In the genomic region with DNA sequence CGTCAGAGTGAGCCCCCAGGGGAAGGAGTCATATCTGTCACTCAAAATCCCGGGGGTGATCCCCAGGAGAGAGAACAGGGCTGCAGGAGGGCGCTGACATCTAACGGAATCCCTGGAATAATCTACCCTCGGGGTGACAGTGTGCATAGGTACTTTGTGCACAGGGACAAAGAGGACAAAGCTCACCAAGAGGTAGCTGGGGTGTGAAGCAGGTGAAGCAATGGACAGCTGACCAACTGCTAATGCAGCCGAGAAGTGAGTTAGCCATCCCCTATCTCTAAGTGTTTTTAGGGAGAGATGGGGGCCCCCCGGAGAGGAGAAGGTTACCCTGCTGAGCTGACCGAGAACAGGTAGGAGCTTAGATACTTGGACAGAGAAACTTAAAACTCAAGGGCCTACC, we compare ENCODE assay signal across 8 mouse cellular contexts. TPM values are rescaled to one million over a fixed set of nuclear protein-coding genes. Genes with fewer than 3 reads are reported as not detected.
DNase-seq lines count a peak whose midpoint lies in the region; ATAC-seq and TF ChIP-seq lines count a peak whose summit lies in the region.

No protein-coding gene starts in this region.

- H3K4me3 ChIP-seq in thymus, adult 2 months (ENCODE audit: control insufficient read depth, insufficient read depth, low read length) = peak overlapping the region; percentile 93
- H3K4me3 ChIP-seq in limb, embryonic 15.5 days = peak overlapping the region; percentile 97

- H3K27me3 ChIP-seq in thymus, adult 2 months (ENCODE audit: control insufficient read depth, insufficient read depth, low read length) = no peaks in the 10 kb centered on the region
- H3K27me3 ChIP-seq in limb, embryonic 15.5 days = no peaks in the 10 kb centered on the region

- H3K36me3 ChIP-seq in thymus, adult 2 months (ENCODE audit: control insufficient read depth, insufficient read depth, low read length) = no peaks in the 10 kb centered on the region; the same call in 1 of the 2 replicates
- H3K36me3 ChIP-seq in limb, embryonic 15.5 days = peaks cover 38% of the 10 kb centered on the region

- no peak for TF ChIP-seq CTCF in thymus, adult 2 months (IDR thresholded peaks at IDR 0.05; ENCODE audit: borderline replicate concordance, control insufficient read depth, extremely low read depth, insufficient read depth, low read length, poor library complexity)

- H3K27ac ChIP-seq in thymus, adult 2 months (ENCODE audit: control insufficient read depth, insufficient read depth, low read length) = no peak overlapping the region
- H3K27ac ChIP-seq in limb, embryonic 15.5 days = peak overlapping the region; percentile 82; the same call in 1 of the 2 replicates

- peak; percentile 25 for DNase-seq in cerebellum, adult 9-11 months
- DNase-seq in cerebellum, adult 8-10 months = no peak
- DNase-seq in thymus, adult 2 months = no peak
- DNase-seq in thymus, postnatal 0 days (ENCODE audit: low spot score) = no peak
- DNase-seq in right cerebral cortex, postnatal 14 days = no peak
- DNase-seq in gastrocnemius, postnatal 25 days = no peak
- DNase-seq in T-cell, adult 2 months (ENCODE audit: low spot score) = no peak

- no peak for ATAC-seq in limb, embryonic 15.5 days (ENCODE audit: insufficient number of reproducible peaks, low FRiP score, low TSS enrichment, low read depth)

- 52% methylated on average over 8 of the region's 8 CpGs for WGBS in thymus, adult 2 months
- WGBS in limb, embryonic 15.5 days = 20% methylated on average over 8 of the region's 8 CpGs

- peak overlapping the region; percentile 86 for H3K9ac ChIP-seq in limb, embryonic 15.5 days

- H3K4me2 ChIP-seq in limb, embryonic 15.5 days = peak overlapping the region; percentile 75

- H3K9me3 ChIP-seq in limb, embryonic 15.5 days = no peaks in the 10 kb centered on the region

- TF ChIP-seq POLR2A in thymus, adult 2 months (IDR thresholded peaks at IDR 0.05; ENCODE audit: control insufficient read depth, extremely low read depth, insufficient read depth, low read length, poor library complexity) = no peak

- peaks cover 19% of the 10 kb centered on the region for H3K4me1 ChIP-seq in thymus, adult 2 months (replicated peaks; ENCODE audit: control insufficient read depth, insufficient read depth, low read length)
- peaks cover 19% of the 10 kb centered on the region for H3K4me1 ChIP-seq in limb, embryonic 15.5 days

RNA-seq across cellular contexts. Expression of a gene that starts 1.5 kb away (rescaled TPM):
- polyA plus RNA-seq in thymus, adult 2 months (2012; rRNA removed) = 27.7 and 33.1 TPM in 2 replicates
- 6.6 and 7.0 TPM in 2 replicates for polyA plus RNA-seq in thymus, postnatal 0 days (2015; fragmentation: Nextera tagmentation; extraction: Ambion mirVana)
- polyA plus RNA-seq in limb, embryonic 15.5 days (2015; fragmentation: Nextera tagmentation; extraction: Ambion mirVana) = 11.5 and 11.7 TPM in 2 replicates
- total RNA-seq in gastrocnemius, postnatal 25 days (2021) = 1 to 10 TPM; 8.4 to 9.4 TPM

RNA-seq across cellular contexts. Expression of a gene that starts 25.5 kb away (rescaled TPM):
- polyA plus RNA-seq in thymus, adult 2 months (2012; rRNA removed) = 65.9 and 67.4 TPM in 2 replicates
- 42.5 and 44.3 TPM in 2 replicates for polyA plus RNA-seq in thymus, postnatal 0 days (2015; fragmentation: Nextera tagmentation; extraction: Ambion mirVana)
- 42.9 and 46.1 TPM in 2 replicates for polyA plus RNA-seq in limb, embryonic 15.5 days (2015; fragmentation: Nextera tagmentation; extraction: Ambion mirVana)
- total RNA-seq in gastrocnemius, postnatal 25 days (2021) = 10 to 100 TPM; 29.4 to 30.0 TPM

RNA-seq across cellular contexts. Expression of a gene that starts 25.7 kb away (rescaled TPM):
- 1.5 and 2.9 TPM in 2 replicates for polyA plus RNA-seq in thymus, adult 2 months (2012; rRNA removed)
- polyA plus RNA-seq in thymus, postnatal 0 days (2015; fragmentation: Nextera tagmentation; extraction: Ambion mirVana) = 2.8 and 3.5 TPM in 2 replicates
- polyA plus RNA-seq in limb, embryonic 15.5 days (2015; fragmentation: Nextera tagmentation; extraction: Ambion mirVana) = 4.2 and 7.2 TPM in 2 replicates
- total RNA-seq in gastrocnemius, postnatal 25 days (2021) = 1 to 10 TPM; 2.1 to 4.5 TPM

RNA-seq across cellular contexts. Expression of a gene that starts 41.0 kb away (rescaled TPM):
- 193 and 202 TPM in 2 replicates for polyA plus RNA-seq in thymus, adult 2 months (2012; rRNA removed)
- 55.2 and 62.1 TPM in 2 replicates for polyA plus RNA-seq in thymus, postnatal 0 days (2015; fragmentation: Nextera tagmentation; extraction: Ambion mirVana)
- polyA plus RNA-seq in limb, embryonic 15.5 days (2015; fragmentation: Nextera tagmentation; extraction: Ambion mirVana) = 39.3 and 41.5 TPM in 2 replicates
- total RNA-seq in gastrocnemius, postnatal 25 days (2021) = 1 to 10 TPM; 8.2 to 9.4 TPM

RNA-seq across cellular contexts. Expression of a gene that starts 52.9 kb away (rescaled TPM):
- polyA plus RNA-seq in thymus, adult 2 months (2012; rRNA removed) = 12.5 and 12.8 TPM in 2 replicates
- 10.8 and 16.1 TPM in 2 replicates for polyA plus RNA-seq in thymus, postnatal 0 days (2015; fragmentation: Nextera tagmentation; extraction: Ambion mirVana)
- polyA plus RNA-seq in limb, embryonic 15.5 days (2015; fragmentation: Nextera tagmentation; extraction: Ambion mirVana) = 8.7 and 12.1 TPM in 2 replicates
- not detected for total RNA-seq in gastrocnemius, postnatal 25 days (2021)
